Mouse (Mus musculus) cerebellum, adult 2 months (tissue): Measurements from ENCODE around the gene Pde4dip.

Experiments
- CTCF ChIP-seq: fragments of 200-500 bp; IDR thresholded peaks from 2 replicates; pipeline ENCODE4 v1.5.1; 2011; ENCODE audit warnings: low read depth, mild to moderate bottlenecking, control low read depth, low read length, moderate library complexity, borderline replicate concordance; ENCODE audit not compliant: insufficient read depth
- POLR2A ChIP-seq: fragments of 200-500 bp; IDR thresholded peaks from 2 replicates; pipeline ENCODE4 v1.6.1; 2011; ENCODE audit warnings: low read length, control low read depth, borderline replicate concordance; ENCODE audit not compliant: insufficient read depth

DNA sequence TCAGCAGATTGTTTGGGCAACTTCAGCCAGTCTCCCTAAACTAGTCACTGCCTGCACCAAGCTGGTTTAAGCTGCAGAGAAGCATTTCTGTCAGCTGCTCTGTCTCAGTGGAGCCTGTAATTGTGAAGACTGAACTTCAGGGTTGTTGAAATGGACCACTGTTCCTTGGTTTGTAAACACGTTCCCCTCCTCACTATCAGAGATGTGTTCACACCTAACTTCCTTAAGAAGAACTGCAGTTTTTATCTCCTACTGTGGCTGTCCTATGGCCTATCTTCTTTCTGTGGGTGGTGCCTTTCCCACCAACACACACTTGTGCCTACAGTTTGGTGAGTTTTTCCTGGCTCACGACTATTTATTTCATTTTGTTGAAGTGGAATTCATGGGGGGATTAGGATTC is 199.2 kb downstream of the Pde4dip start:
- TF ChIP-seq CTCF = no peak
- no peak for TF ChIP-seq POLR2A
